Mouse (Mus musculus) stomach, embryonic 14.5 days (tissue): ENCODE data around the gene Chrm5. TPM values are rescaled to one million over a fixed set of nuclear protein-coding genes. Genes with fewer than 3 reads are reported as not detected.
A peak's percentile ranks its signal among the peaks of the same experiment; 100 is the strongest.
"Not testable (repeated sequence)": the region's sequence is repeated elsewhere in the genome, so short reads cannot be mapped to it uniquely, and the experiment has no call there.

Experiments
- ATAC-seq: fragments of 200-750 bp; cut with Nextera tagmentation; 2 replicates; pipeline ENCODE4 v1.8.0; 2017; ENCODE audit warnings: low read depth, moderate TSS enrichment; ENCODE audit not compliant: insufficient number of reproducible peaks, insufficient read depth, low FRiP score
- H3K27ac ChIP-seq: fragments of 300-500 bp; sonication (generic); 2 replicates; pipeline ENCODE4 v1.5.1; 2014; ENCODE audit warnings: mild to moderate bottlenecking, low read length, moderate library complexity, mixed read lengths
- H3K27me3 ChIP-seq: fragments of 300-500 bp; sonication (generic); 2 replicates; pipeline ENCODE4 v1.6.1; 2014; ENCODE audit warnings: low read length, control low read depth, mixed read lengths; ENCODE audit not compliant: control insufficient read depth, insufficient read depth
- H3K36me3 ChIP-seq: fragments of 300-500 bp; sonication (generic); 2 replicates; pipeline ENCODE4 v1.6.1; 2014; ENCODE audit warnings: mild to moderate bottlenecking, control low read depth, low read length, moderate library complexity, mixed read lengths; ENCODE audit not compliant: control insufficient read depth, insufficient read depth
- H3K4me1 ChIP-seq: fragments of 300-500 bp; sonication (generic); 2 replicates; pipeline ENCODE4 v1.6.1; 2014; ENCODE audit warnings: low read length, control low read depth, mixed read lengths; ENCODE audit not compliant: control insufficient read depth, insufficient read depth
- H3K4me2 ChIP-seq: fragments of 300-500 bp; sonication (generic); replicated peaks from 2 replicates; pipeline ENCODE4 v1.6.1; 2014; ENCODE audit warnings: low read depth, low read length, control low read depth
- H3K4me3 ChIP-seq: fragments of 300-500 bp; sonication (generic); 2 replicates; pipeline ENCODE4 v1.5.1; 2014; ENCODE audit warnings: low read depth, low read length, control low read depth
- H3K9ac ChIP-seq: fragments of 300-500 bp; sonication (generic); replicated peaks from 2 replicates; pipeline ENCODE4 v1.6.1; 2014; ENCODE audit warnings: low read depth, mild to moderate bottlenecking, control low read depth, low read length, moderate library complexity, mixed read lengths
- H3K9me3 ChIP-seq: fragments of 300-500 bp; sonication (generic); 2 replicates; pipeline ENCODE4 v1.6.1; 2016; ENCODE audit warnings: low read depth, low read length, control low read depth; ENCODE audit not compliant: control insufficient read depth
- WGBS: fragments of 180-500 bp; shearing (Covaris S2); extraction: QIAGEN DNeasy Blood & Tissue Kit; methylation state at CpG from one replicate; pipeline ENCODE4 v1.1.7; 2014; 5-methylcytosine and 5-hydroxymethylcytosine counted together
- polyA plus RNA-seq: library from polyadenylated mRNA; unstranded; fragments of >200 nt; fragmentation: Nextera tagmentation; extraction: Ambion mirVana; gene quantifications from 2 replicates; pipeline ENCODE4 v1.2.1, GENCODE M21; 2014

The Chrm5 gene
- polyA plus RNA-seq, 1 experiment from 2014 or later, result not detected

GRCm38 (mm10) chr2:112472076-112472475 is 8.5 kb downstream of the Chrm5 start:
- 90% methylated on average over 2 of the region's 2 CpGs for WGBS
- no peaks in the 10 kb centered on the region for H3K4me1 ChIP-seq

GRCm38 (mm10) chr2:112470961-112471381 is 9.6 kb downstream of the Chrm5 start:
- H3K4me3 ChIP-seq, result no peak overlapping the region

More at GRCm38 (mm10) chr2:112472076-112472475, 8.5 kb downstream of the Chrm5 start:
- H3K4me2 ChIP-seq, result no peak overlapping the region
- H3K27ac ChIP-seq, result no peak overlapping the region
- no peak for ATAC-seq
- H3K27me3 ChIP-seq, result no peaks in the 10 kb centered on the region
- no peak overlapping the region for H3K9ac ChIP-seq
- peaks cover 12% of the 10 kb centered on the region for H3K36me3 ChIP-seq
- no peaks in the 10 kb centered on the region for H3K9me3 ChIP-seq
- H3K4me3 ChIP-seq, result no peak overlapping the region

DNA sequence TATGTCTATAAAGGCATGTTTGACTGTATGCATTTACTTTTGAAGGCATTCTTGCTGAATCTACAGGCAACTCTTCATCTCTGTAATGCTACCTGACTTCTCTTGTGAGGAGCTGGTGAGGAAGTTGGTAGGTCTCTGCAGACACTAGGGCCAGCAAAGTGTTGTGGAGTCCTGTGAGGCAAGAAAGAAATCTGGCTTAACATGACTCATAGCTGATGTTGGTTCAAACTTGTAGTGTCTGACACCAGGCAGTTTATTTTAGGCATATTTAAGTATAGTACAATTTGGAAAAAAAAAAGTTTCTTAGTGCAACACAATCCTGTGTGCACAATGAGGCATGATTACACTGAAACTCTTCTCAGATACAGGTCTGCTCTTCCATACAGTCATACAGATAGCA is 11.0 kb downstream of the Chrm5 start:
- Histone ChIP-seq H3K4me3 (no peak overlapping the region), H3K4me1 (no peaks in the 10 kb centered on the region), H3K36me3 (peaks cover 25% of the 10 kb centered on the region), H3K9me3 (no peaks in the 10 kb centered on the region), H3K27me3 (no peaks in the 10 kb centered on the region), H3K27ac (no peak overlapping the region), H3K9ac (no peak overlapping the region), H3K4me2 (no peak overlapping the region)
- ATAC-seq, result no peak

More at GRCm38 (mm10) chr2:112470961-112471381, 9.6 kb downstream of the Chrm5 start:
- Histone ChIP-seq H3K36me3 (peaks cover 20% of the 10 kb centered on the region), H3K9ac (no peak overlapping the region), H3K27me3 (no peaks in the 10 kb centered on the region), H3K9me3 (no peaks in the 10 kb centered on the region), H3K4me1 (no peaks in the 10 kb centered on the region), H3K4me2 (no peak overlapping the region), H3K27ac (no peak overlapping the region)
- 75% methylated on average over 5 of the region's 5 CpGs for WGBS
- no peak for ATAC-seq

- H3K36me3 ChIP-seq, result peaks cover 19% of the 10 kb centered on the region
- H3K9me3 ChIP-seq, result no peaks in the 10 kb centered on the region
- 0 out of 2 replicates have a peak, but pooled peaks cover 2% of the 10 kb centered on the region for H3K4me1 ChIP-seq
- H3K4me3 ChIP-seq, result no peak overlapping the region
- no peak overlapping the region for H3K4me2 ChIP-seq
- no peak overlapping the region for H3K27ac ChIP-seq
- no peaks in the 10 kb centered on the region for H3K27me3 ChIP-seq
- no peak for ATAC-seq
- no peak overlapping the region for H3K9ac ChIP-seq
- 91% methylated on average over 3 of the region's 3 CpGs for WGBS
Observed at GRCm38 (mm10) chr2:112460557-112460956, 20.0 kb downstream of the Chrm5 start.

DNA sequence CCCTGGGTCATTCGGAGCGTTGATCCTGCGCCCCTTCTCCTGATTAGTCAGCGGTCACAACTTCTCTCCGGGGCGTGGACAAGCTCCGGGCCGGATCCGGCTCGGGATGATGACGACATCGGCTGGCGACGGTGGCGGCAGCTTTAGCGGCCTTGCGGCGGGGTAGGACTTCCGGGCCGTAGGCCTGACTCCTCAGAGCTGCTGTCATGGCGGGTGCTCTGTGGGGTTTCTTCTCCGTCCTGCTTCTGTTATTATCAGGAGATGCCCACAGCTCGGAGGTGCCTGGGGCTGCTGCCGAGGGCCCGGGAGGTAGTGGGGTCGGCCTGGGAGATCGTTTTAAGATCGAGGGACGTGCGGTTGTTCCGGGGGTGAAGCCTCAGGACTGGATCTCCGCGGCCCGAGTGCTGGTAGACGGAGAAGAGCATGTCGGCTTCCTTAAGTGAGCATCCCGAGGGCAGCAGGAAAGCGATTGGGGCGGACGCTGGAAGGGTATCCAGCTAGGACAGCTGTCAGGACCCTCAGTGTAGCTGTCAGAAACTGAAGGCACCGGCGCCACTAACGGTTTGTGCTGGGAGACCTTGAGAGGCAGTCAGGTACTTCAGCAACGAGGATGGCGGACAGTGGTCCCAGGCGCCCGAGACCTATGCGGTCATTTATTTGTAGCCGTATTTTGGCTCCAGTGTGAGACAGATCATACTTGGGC is 25.6 kb downstream of the Chrm5 start, which contains the start of gene Emc7:
TSS of gene Emc7 (plus strand) at position 136 of the 703 bp plus-strand sequence.
- Histone ChIP-seq H3K9me3 (no peaks in the 10 kb centered on the region), H3K4me3 (peak within 1 kb of the TSS; percentile 87), H3K36me3 (peaks cover 2% of the 10 kb centered on the region; the same call in 1 of the 2 replicates), H3K27me3 (no peaks in the 10 kb centered on the region), H3K4me1 (0 out of 2 replicates have a peak, but pooled peaks cover 2% of the 10 kb centered on the region), H3K27ac (peak within 1 kb of the TSS; percentile 53; the same call in 1 of the 2 replicates), H3K4me2 (peak within 1 kb of the TSS; percentile 70), H3K9ac (peak within 1 kb of the TSS; percentile 57)
- under 1% methylated on average over 49 of the region's 49 CpGs for WGBS
- peak; percentile 98 for ATAC-seq

DNA sequence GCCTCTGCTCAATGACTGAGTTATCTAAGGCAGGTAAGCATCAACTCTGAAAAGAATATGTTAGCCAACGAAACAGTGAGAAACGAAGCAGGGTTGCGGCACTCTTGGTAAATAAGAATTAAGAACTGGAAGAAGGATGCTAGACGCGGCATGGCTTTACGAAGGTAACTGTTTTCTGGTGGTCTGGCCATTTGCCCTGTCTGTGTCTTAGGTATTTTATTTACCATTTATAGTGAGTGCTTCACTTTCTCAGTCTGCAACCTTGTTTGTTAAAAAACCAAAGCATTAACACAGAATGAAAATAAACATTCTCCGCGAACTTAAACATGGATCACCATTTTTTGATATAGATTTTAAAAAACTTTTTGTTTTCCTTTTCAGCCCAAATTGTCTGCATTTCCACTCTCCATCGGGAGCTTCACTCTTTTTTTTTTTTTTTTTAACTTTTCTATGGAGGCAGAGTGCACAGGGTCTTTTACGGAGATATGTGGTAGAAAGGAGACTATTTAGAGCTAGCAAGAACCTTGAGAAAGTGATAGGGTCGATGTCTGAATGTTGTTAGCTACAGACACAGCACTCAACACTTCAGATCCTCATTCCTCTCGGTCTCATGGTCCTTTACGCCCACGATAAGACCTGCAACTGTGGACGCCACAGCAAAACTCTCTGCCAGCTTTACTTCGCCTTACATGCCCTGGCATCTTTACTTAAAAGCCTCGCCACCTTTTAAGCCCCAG is 26.3 kb downstream of the Chrm5 start:
- ATAC-seq, result peak; percentile 69
- WGBS, result 28% methylated on average over 17 of the region's 17 CpGs
- Histone ChIP-seq H3K4me1 (0 out of 2 replicates have a peak, but pooled peaks cover 2% of the 10 kb centered on the region), H3K9ac (peak overlapping the region; percentile 57; the same call in 1 of the 2 replicates), H3K36me3 (no peaks in the 10 kb centered on the region), H3K9me3 (no peaks in the 10 kb centered on the region), H3K4me2 (peak overlapping the region; percentile 66), H3K27ac (peak overlapping the region; percentile 53; the same call in 1 of the 2 replicates), H3K27me3 (no peaks in the 10 kb centered on the region), H3K4me3 (peak overlapping the region; percentile 87)

DNA sequence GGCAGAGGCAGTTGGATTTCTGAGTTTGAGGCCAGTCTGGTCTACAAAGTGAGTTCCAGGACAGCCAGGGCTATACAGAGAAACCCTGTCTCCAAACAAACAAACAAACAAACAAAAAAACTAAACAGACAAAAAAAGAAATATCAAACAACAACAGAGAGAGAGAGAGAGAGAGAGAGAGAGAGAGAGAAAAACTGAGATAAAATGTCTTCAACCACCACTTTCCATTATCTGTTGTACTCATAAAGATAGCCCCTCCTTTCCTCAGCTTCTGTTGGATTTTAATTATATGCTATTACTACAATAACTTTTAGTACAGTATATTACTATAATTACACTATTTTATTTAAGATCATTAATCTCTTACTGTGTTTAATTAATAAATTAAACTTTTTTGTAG is 28.1 kb downstream of the Chrm5 start:
- H3K36me3 ChIP-seq, H3K27ac ChIP-seq, H3K9me3 ChIP-seq, ATAC-seq, H3K9ac ChIP-seq, H3K4me3 ChIP-seq, H3K4me1 ChIP-seq, H3K27me3 ChIP-seq, H3K4me2 ChIP-seq: not testable (repeated sequence)

DNA sequence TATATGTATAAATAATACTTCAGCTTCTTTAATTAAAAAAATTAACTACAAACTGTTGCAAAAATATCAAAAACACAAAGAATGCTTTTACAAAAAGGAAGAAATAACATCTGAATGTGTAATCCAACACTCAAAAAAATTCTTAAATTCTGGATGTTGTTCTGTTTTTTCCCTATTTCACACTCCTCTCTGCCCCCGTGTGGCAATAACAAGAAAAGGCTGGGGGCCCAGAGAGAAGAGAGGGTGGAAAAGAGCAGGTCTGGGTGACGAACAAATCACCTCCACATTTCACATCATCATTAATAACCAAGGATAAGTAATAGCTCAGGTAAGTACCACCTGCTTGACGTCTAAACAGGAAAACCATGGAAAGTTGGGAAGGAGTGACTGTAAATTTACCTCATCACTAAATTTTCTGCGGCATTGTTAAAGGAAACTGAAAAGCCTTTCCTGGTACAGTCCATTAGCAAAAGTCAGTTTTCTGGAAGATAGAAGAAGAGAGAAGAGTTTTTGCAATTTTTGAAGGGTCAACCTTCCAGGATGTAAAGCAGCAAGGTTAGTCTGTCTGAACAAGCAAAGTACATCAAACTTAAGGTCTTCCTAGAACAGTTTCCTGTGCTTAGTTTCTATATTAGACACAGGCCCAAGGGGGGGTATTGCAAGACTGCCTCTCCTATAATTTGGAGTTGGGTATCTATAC is 30.8 kb downstream of the Chrm5 start:
- H3K27me3 ChIP-seq, result no peaks in the 10 kb centered on the region
- no peak overlapping the region for H3K4me3 ChIP-seq
- no peak for ATAC-seq
- no peak overlapping the region for H3K4me2 ChIP-seq
- no peaks in the 10 kb centered on the region for H3K9me3 ChIP-seq
- no peaks in the 10 kb centered on the region for H3K4me1 ChIP-seq
- H3K27ac ChIP-seq, result no peak overlapping the region
- 30% methylated on average over 4 of the region's 4 CpGs for WGBS
- no peaks in the 10 kb centered on the region for H3K36me3 ChIP-seq
- H3K9ac ChIP-seq, result no peak overlapping the region
